Mouse (Mus musculus) hindbrain, embryonic 16.5 days (tissue): ENCODE data around the gene Golga7b. TPM values are rescaled to one million over a fixed set of nuclear protein-coding genes. Genes with fewer than 3 reads are reported as not detected.

Experiments
- ATAC-seq: fragments of 200-750 bp; cut with Nextera tagmentation; 2 replicates; pipeline ENCODE4 v1.8.0; 2017; ENCODE audit warnings: moderate TSS enrichment, moderate library complexity
- H3K27ac ChIP-seq: fragments of 300-500 bp; sonication (generic); 2 replicates; pipeline ENCODE4 v1.5.1; 2014; ENCODE audit warnings: low read depth, mild to moderate bottlenecking, control low read depth, low read length, moderate library complexity
- H3K27me3 ChIP-seq: fragments of 300-500 bp; sonication (generic); replicated peaks from 2 replicates; pipeline ENCODE4 v1.6.1; 2014; ENCODE audit warnings: low read length; ENCODE audit not compliant: control insufficient read depth, insufficient read depth
- H3K36me3 ChIP-seq: fragments of 300-500 bp; sonication (generic); 2 replicates; pipeline ENCODE4 v1.6.1; 2014; ENCODE audit warnings: mild to moderate bottlenecking, low read length, moderate library complexity, mixed read lengths; ENCODE audit not compliant: control insufficient read depth, insufficient read depth
- H3K4me1 ChIP-seq: fragments of 300-500 bp; sonication (generic); 2 replicates; pipeline ENCODE4 v1.6.1; 2014; ENCODE audit warnings: low read depth, low read length; ENCODE audit not compliant: control insufficient read depth, insufficient read depth
- H3K4me2 ChIP-seq: fragments of 300-500 bp; sonication (generic); 2 replicates; pipeline ENCODE4 v1.6.1; 2014; ENCODE audit warnings: mild to moderate bottlenecking, low read length, control low read depth, moderate library complexity
- H3K4me3 ChIP-seq: fragments of 300-500 bp; sonication (generic); 2 replicates; pipeline ENCODE4 v1.5.1; 2014; ENCODE audit warnings: mild to moderate bottlenecking, low read length, control low read depth, moderate library complexity
- H3K9ac ChIP-seq: fragments of 300-500 bp; sonication (generic); 2 replicates; pipeline ENCODE4 v1.6.1; 2014; ENCODE audit warnings: low read depth, mild to moderate bottlenecking, control low read depth, low read length, moderate library complexity
- H3K9me3 ChIP-seq: fragments of 300-500 bp; sonication (generic); 2 replicates; pipeline ENCODE4 v1.6.1; 2014; ENCODE audit warnings: mild to moderate bottlenecking, low read length, moderate library complexity; ENCODE audit not compliant: control insufficient read depth
- WGBS: fragments of 180-500 bp; shearing (Covaris S2); extraction: QIAGEN DNeasy Blood & Tissue Kit; methylation state at CpG from one replicate; pipeline ENCODE4 v1.1.7; 2014; 5-methylcytosine and 5-hydroxymethylcytosine counted together
- polyA plus RNA-seq: library from polyadenylated mRNA; unstranded; fragments of >200 nt; fragmentation: Nextera tagmentation; extraction: Ambion mirVana; gene quantifications from 2 replicates; pipeline ENCODE4 v1.2.1, GENCODE M21; 2015

Golga7b gene
- polyA plus RNA-seq, 1 experiment from 2014 or later, result 73.9 TPM

- no peak overlapping the region for H3K4me2 ChIP-seq
- no peak overlapping the region for H3K4me3 ChIP-seq
- no peaks in the 10 kb centered on the region for H3K4me1 ChIP-seq
- H3K36me3 ChIP-seq, result no peaks in the 10 kb centered on the region
- no peaks in the 10 kb centered on the region for H3K27me3 ChIP-seq
- no peak for ATAC-seq
- WGBS, result 83% methylated on average over 2 of the region's 2 CpGs
- no peak overlapping the region for H3K9ac ChIP-seq
- no peak overlapping the region for H3K27ac ChIP-seq
- no peaks in the 10 kb centered on the region for H3K9me3 ChIP-seq
Measured at GRCm38 (mm10) chr19:42214601-42215000, 32.8 kb upstream of the Golga7b start.

GRCm38 (mm10) chr19:42216699-42217373 lies 30.5 kb upstream of the Golga7b start:
- Histone ChIP-seq H3K4me2 (no peak overlapping the region), H3K36me3 (no peaks in the 10 kb centered on the region), H3K9me3 (no peaks in the 10 kb centered on the region), H3K27me3 (no peaks in the 10 kb centered on the region), H3K27ac (no peak overlapping the region), H3K4me1 (no peaks in the 10 kb centered on the region), H3K9ac (no peak overlapping the region), H3K4me3 (no peak overlapping the region)
- peak; percentile 60 for ATAC-seq
- WGBS, result 73% methylated on average over 7 of the region's 7 CpGs

GRCm38 (mm10) chr19:42217374-42217763 lies 30.0 kb upstream of the Golga7b start:
- 13% methylated on average over 2 of the region's 2 CpGs for WGBS
- Histone ChIP-seq H3K36me3 (no peaks in the 10 kb centered on the region), H3K4me2 (no peak overlapping the region), H3K4me1 (no peaks in the 10 kb centered on the region), H3K9ac (no peak overlapping the region), H3K27me3 (no peaks in the 10 kb centered on the region), H3K9me3 (no peaks in the 10 kb centered on the region), H3K27ac (no peak overlapping the region), H3K4me3 (no peak overlapping the region)
- ATAC-seq, result peak; percentile 69

- H3K27me3 ChIP-seq, result no peaks in the 10 kb centered on the region
- no peak overlapping the region for H3K9ac ChIP-seq
- 89% methylated on average over 10 of the region's 10 CpGs for WGBS
- no peaks in the 10 kb centered on the region for H3K9me3 ChIP-seq
- H3K4me3 ChIP-seq, result no peak overlapping the region
- no peak overlapping the region for H3K27ac ChIP-seq
- no peaks in the 10 kb centered on the region; the same call in 1 of the 2 replicates for H3K4me1 ChIP-seq
- ATAC-seq, result no peak
- H3K4me2 ChIP-seq, result no peak overlapping the region
- no peaks in the 10 kb centered on the region for H3K36me3 ChIP-seq
Measured at GRCm38 (mm10) chr19:42226451-42226850, 20.9 kb upstream of the Golga7b start.

GRCm38 (mm10) chr19:42229499-42230287 lies 17.7 kb upstream of the Golga7b start:
- 59% methylated on average over 17 of the region's 17 CpGs for WGBS
- no peak for ATAC-seq
- Histone ChIP-seq H3K27me3 (no peaks in the 10 kb centered on the region), H3K4me2 (no peak overlapping the region), H3K9me3 (no peaks in the 10 kb centered on the region), H3K27ac (no peak overlapping the region), H3K9ac (no peak overlapping the region), H3K4me3 (no peak overlapping the region), H3K4me1 (no peaks in the 10 kb centered on the region; the same call in 1 of the 2 replicates), H3K36me3 (no peaks in the 10 kb centered on the region)

GRCm38 (mm10) chr19:42230288-42230568 lies 17.1 kb upstream of the Golga7b start:
- no peak for ATAC-seq
- Histone ChIP-seq H3K4me3 (no peak overlapping the region), H3K4me1 (no peaks in the 10 kb centered on the region; the same call in 1 of the 2 replicates), H3K9me3 (no peaks in the 10 kb centered on the region), H3K4me2 (no peak overlapping the region), H3K27me3 (no peaks in the 10 kb centered on the region), H3K27ac (no peak overlapping the region), H3K9ac (no peak overlapping the region), H3K36me3 (no peaks in the 10 kb centered on the region)
- 83% methylated on average over 5 of the region's 5 CpGs for WGBS

- ATAC-seq, result no peak
Measured at GRCm38 (mm10) chr19:42230986-42231385, 16.4 kb upstream of the Golga7b start.

GRCm38 (mm10) chr19:42237602-42238340 lies 9.6 kb upstream of the Golga7b start:
- no peaks in the 10 kb centered on the region for H3K9me3 ChIP-seq
- H3K9ac ChIP-seq, result no peak overlapping the region
- peak; percentile 27; the same call in 1 of the 2 replicates for ATAC-seq
- H3K4me2 ChIP-seq, result no peak overlapping the region
- H3K36me3 ChIP-seq, result no peaks in the 10 kb centered on the region
- H3K4me1 ChIP-seq, result peaks cover 6% of the 10 kb centered on the region
- 12% methylated on average over 4 of the region's 4 CpGs for WGBS
- H3K27ac ChIP-seq, result no peak overlapping the region
- no peaks in the 10 kb centered on the region for H3K27me3 ChIP-seq
- no peak overlapping the region for H3K4me3 ChIP-seq

More at GRCm38 (mm10) chr19:42230986-42231385, 16.4 kb upstream of the Golga7b start:
- Histone ChIP-seq H3K9ac (no peak overlapping the region), H3K4me2 (no peak overlapping the region), H3K36me3 (no peaks in the 10 kb centered on the region), H3K4me3 (no peak overlapping the region), H3K9me3 (no peaks in the 10 kb centered on the region), H3K4me1 (no peaks in the 10 kb centered on the region; the same call in 1 of the 2 replicates), H3K27me3 (no peaks in the 10 kb centered on the region), H3K27ac (no peak overlapping the region)
- 81% methylated on average over 13 of the region's 13 CpGs for WGBS

GRCm38 (mm10) chr19:42238341-42238715 lies 9.0 kb upstream of the Golga7b start:
- H3K9me3 ChIP-seq, result no peaks in the 10 kb centered on the region
- WGBS, result 71% methylated on average over 7 of the region's 7 CpGs

More at GRCm38 (mm10) chr19:42238341-42238715, 9.0 kb upstream of the Golga7b start:
- no peak for ATAC-seq
- H3K36me3 ChIP-seq, result no peaks in the 10 kb centered on the region
- H3K27ac ChIP-seq, result no peak overlapping the region
- no peak overlapping the region for H3K4me2 ChIP-seq
- H3K9ac ChIP-seq, result no peak overlapping the region
- H3K4me3 ChIP-seq, result no peak overlapping the region
- H3K27me3 ChIP-seq, result no peaks in the 10 kb centered on the region
- H3K4me1 ChIP-seq, result peaks cover 6% of the 10 kb centered on the region
